Mouse (Mus musculus) neural tube, embryonic 12.5 days (tissue): Measurements from ENCODE around the gene Mfap4. TPM values are rescaled to one million over a fixed set of nuclear protein-coding genes. Genes with fewer than 3 reads are reported as not detected.

ENCODE experiments used
- ATAC-seq: fragments of 200-750 bp; cut with Nextera tagmentation; 2 replicates; pipeline ENCODE4 v1.8.0; 2017; ENCODE audit warnings: low read depth, mild to moderate bottlenecking, moderate TSS enrichment, moderate library complexity; ENCODE audit not compliant: low FRiP score
- H3K27ac ChIP-seq: fragments of 300-500 bp; sonication (generic); 2 replicates; pipeline ENCODE4 v1.5.1; 2016
- H3K27me3 ChIP-seq: fragments of 300-500 bp; sonication (generic); replicated peaks from 2 replicates; pipeline ENCODE4 v1.6.1; 2016; ENCODE audit warnings: mild to moderate bottlenecking
- H3K36me3 ChIP-seq: fragments of 300-500 bp; sonication (generic); 2 replicates; pipeline ENCODE4 v1.6.1; 2016; ENCODE audit warnings: mild to moderate bottlenecking
- H3K4me1 ChIP-seq: fragments of 300-500 bp; sonication (generic); 2 replicates; pipeline ENCODE4 v1.6.1; 2016
- H3K4me2 ChIP-seq: fragments of 300-500 bp; sonication (generic); replicated peaks from 2 replicates; pipeline ENCODE4 v1.6.1; 2016; ENCODE audit warnings: mild to moderate bottlenecking
- H3K4me3 ChIP-seq: fragments of 300-500 bp; sonication (generic); 2 replicates; pipeline ENCODE4 v1.5.1; 2016
- H3K9ac ChIP-seq: fragments of 300-500 bp; sonication (generic); 2 replicates; pipeline ENCODE4 v1.6.1; 2016; ENCODE audit warnings: mild to moderate bottlenecking
- H3K9me3 ChIP-seq: fragments of 300-500 bp; sonication (generic); 2 replicates; pipeline ENCODE4 v1.6.1; 2016; ENCODE audit warnings: mild to moderate bottlenecking
- WGBS: fragments of 180-500 bp; shearing (Covaris S2); methylation state at CpG from one replicate; pipeline ENCODE4 v1.1.7; 2016; 5-methylcytosine and 5-hydroxymethylcytosine counted together
- polyA plus RNA-seq: library from polyadenylated mRNA; unstranded; fragments of >200 nt; fragmentation: Nextera tagmentation; extraction: Ambion mirVana; gene quantifications from 2 replicates; pipeline ENCODE4 v1.2.1, GENCODE M21; 2016

Gene Mfap4
- polyA plus RNA-seq, 1 experiment from 2014 or later: 133 TPM

DNA sequence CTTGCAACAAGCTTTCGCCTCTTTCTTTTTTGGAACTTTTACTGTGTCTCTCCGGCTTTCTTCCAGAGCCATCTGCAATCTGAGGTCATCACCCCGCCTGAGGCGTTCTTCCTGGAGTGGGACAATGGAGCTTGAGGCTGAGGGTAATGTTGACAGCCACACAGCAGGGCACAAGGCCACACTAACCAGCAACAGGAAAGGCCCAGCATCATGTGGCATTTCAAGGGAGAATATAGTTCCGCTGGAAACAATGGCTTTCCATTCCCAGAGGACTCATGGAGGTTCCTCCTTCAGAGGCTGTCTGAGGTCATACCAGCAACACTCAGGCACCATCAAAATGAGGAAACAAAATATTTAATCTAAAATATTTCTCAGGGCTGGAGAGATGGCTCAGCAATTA is 48.3 kb downstream of the Mfap4 start:
- Histone ChIP-seq H3K4me3 (no peak overlapping the region), H3K4me1 (peaks cover 13% of the 10 kb centered on the region), H3K27me3 (no peaks in the 10 kb centered on the region), H3K9ac (no peak overlapping the region), H3K36me3 (peaks cover 4% of the 10 kb centered on the region; the same call in 1 of the 2 replicates), H3K9me3 (no peaks in the 10 kb centered on the region), H3K4me2 (no peak overlapping the region), H3K27ac (no peak overlapping the region)
- WGBS: 60% methylated on average over 5 of the region's 5 CpGs
- no peak for ATAC-seq

DNA sequence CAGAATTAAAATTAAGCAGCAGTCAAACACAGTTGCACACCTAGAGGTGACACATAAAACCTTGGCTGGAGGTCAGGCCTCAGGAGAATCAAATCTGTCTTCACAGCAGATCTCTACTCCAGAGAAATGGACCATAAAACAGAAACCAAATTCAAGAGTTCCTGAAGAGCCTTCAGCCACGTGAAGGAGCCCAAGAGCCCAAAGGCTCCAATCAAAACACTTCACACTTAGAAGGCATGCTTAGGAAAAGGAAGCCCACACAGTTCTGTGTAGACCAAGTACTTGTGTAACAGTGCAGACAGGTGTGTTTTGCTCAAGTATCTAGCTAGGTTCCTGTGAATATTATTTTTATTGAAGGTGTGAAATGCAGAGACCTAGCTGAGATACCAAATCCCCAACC is 50.3 kb downstream of the Mfap4 start:
- no peaks in the 10 kb centered on the region for H3K27me3 ChIP-seq
- no peak for ATAC-seq
- no peak overlapping the region for H3K4me2 ChIP-seq
- H3K4me3 ChIP-seq: no peak overlapping the region
- peaks cover 14% of the 10 kb centered on the region for H3K36me3 ChIP-seq
- no peak overlapping the region for H3K9ac ChIP-seq
- no peak overlapping the region for H3K27ac ChIP-seq
- 63% methylated on average over 1 of the region's 1 CpGs for WGBS
- no peaks in the 10 kb centered on the region for H3K4me1 ChIP-seq
- no peaks in the 10 kb centered on the region for H3K9me3 ChIP-seq

DNA sequence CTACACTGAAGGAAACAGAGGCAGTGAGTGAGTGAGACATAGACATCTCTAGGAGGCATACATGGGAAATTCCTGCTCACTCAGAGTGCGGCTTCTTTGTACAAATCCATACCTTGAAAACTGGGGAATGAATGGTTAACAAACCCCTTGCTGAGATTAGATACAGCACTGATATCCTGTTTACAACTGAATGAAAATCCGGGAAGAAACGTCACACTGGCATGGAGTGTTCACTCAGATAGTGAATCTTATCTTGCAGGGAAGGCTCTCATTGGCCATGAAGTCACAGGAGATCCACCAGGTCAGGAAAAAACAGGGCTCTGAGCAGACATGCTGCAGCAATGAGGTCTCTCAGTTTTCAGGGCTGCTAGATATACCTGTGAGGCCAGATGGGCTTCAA is 51.7 kb downstream of the Mfap4 start:
- H3K4me3 ChIP-seq: no peak overlapping the region
- no peak overlapping the region for H3K4me2 ChIP-seq
- no peak overlapping the region for H3K27ac ChIP-seq
- H3K9ac ChIP-seq: no peak overlapping the region
- no peaks in the 10 kb centered on the region for H3K4me1 ChIP-seq
- H3K27me3 ChIP-seq: no peaks in the 10 kb centered on the region
- no peaks in the 10 kb centered on the region for H3K9me3 ChIP-seq
- ATAC-seq: no peak
- peaks cover 17% of the 10 kb centered on the region for H3K36me3 ChIP-seq
- 83% methylated on average over 3 of the region's 3 CpGs for WGBS

DNA sequence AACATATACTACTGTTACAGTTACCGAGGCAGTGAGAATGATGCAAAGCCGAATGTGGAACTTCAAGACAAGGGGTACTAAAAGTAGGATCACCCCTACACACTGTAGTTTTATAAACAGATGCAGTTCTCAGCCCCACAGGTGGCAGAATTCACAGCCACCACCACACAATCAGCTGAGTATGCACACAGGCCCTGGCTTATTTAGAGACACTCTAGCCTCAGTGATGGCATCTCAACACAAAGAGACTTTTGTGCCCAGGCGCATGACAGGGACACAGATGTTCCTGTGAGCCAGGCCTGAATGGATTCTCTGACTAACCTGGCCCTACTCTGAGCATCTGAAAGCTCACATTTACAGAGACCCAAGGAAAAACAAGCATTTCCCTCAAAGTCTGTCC is 52.1 kb downstream of the Mfap4 start:
- Histone ChIP-seq H3K27ac (no peak overlapping the region), H3K9ac (no peak overlapping the region), H3K4me2 (no peak overlapping the region), H3K4me1 (no peaks in the 10 kb centered on the region), H3K9me3 (no peaks in the 10 kb centered on the region), H3K4me3 (no peak overlapping the region), H3K36me3 (peaks cover 17% of the 10 kb centered on the region), H3K27me3 (no peaks in the 10 kb centered on the region)
- 85% methylated on average over 3 of the region's 3 CpGs for WGBS
- no peak for ATAC-seq

Other genes with a start within 250 kb of the Mfap4 start
- gene Aldh3a2, start 218.0 kb upstream of the Mfap4 start, polyA plus RNA-seq: 23.0 and 26.5 TPM in 2 replicates
- not detected in 2 replicates for gene Slc47a2, start 142.6 kb upstream of the Mfap4 start, polyA plus RNA-seq
- 0.06 and 0.17 TPM in 2 replicates for gene Slc47a1, start 107.1 kb upstream of the Mfap4 start, polyA plus RNA-seq
- 8.9 and 9.2 TPM in 2 replicates for gene Rnf112, start 31.3 kb upstream of the Mfap4 start, polyA plus RNA-seq
- gene Mapk7, start 9.0 kb downstream of the Mfap4 start, polyA plus RNA-seq: 93.7 and 95.6 TPM in 2 replicates
- 31.0 and 31.1 TPM in 2 replicates for gene B9d1, start 19.7 kb downstream of the Mfap4 start, polyA plus RNA-seq
- gene Epn2, start 94.3 kb downstream of the Mfap4 start, polyA plus RNA-seq: 40.6 and 43.8 TPM in 2 replicates
- gene Grap, start 167.8 kb downstream of the Mfap4 start, polyA plus RNA-seq: 9.2 and 10.1 TPM in 2 replicates
- gene Fam83g, start 198.7 kb downstream of the Mfap4 start, polyA plus RNA-seq: 0.47 and 0.56 TPM in 2 replicates
- not detected in 2 replicates for gene Slc5a10, start 235.4 kb downstream of the Mfap4 start, polyA plus RNA-seq